Mouse (Mus musculus): ENCODE measurements around the gene Ddx3y. TPM values are rescaled to one million over a fixed set of nuclear protein-coding genes. Genes with fewer than 3 reads are reported as not detected.

Ddx3y gene
- polyA plus RNA-seq, 1 experiment, result 3.3 TPM

DNA sequence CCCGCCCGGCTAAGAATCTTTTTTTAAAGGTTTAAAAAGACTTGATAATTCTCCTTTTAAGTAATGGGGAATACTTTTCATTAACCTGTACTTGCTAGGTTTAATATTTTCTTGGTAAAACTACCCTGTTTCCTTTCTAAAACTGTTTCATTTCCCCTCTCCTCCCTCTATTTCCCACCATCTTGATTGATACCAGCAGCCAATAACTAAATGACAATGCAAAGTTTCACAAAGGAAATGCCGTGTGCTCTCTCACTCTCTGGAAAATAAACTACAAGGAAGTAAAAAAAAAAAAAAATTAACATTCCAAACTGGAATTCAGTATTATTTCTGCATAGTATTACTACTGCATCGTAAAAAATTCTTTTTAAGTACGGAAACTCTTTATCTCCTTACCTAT is 42.0 kb downstream of the Ddx3y start:
- Histone ChIP-seq H3K27me3 (ENCODE audit: control insufficient read depth, insufficient read depth, low read length) (no peaks in the 10 kb centered on the region), H3K4me1 (replicated peaks; ENCODE audit: control insufficient read depth, insufficient read depth, low read length) (no peaks in the 10 kb centered on the region), H3K36me3 (ENCODE audit: control insufficient read depth, insufficient read depth, low read length) (no peaks in the 10 kb centered on the region), H3K27ac (ENCODE audit: control insufficient read depth, insufficient read depth, low read length) (no peak overlapping the region), H3K4me3 (ENCODE audit: control insufficient read depth, insufficient read depth, low read length) (no peak overlapping the region)
- no peak for DNase-seq
- 54% methylated on average over 5 of the region's 5 CpGs for WGBS
- no peak for TF ChIP-seq CTCF (IDR thresholded peaks at IDR 0.05; ENCODE audit: borderline replicate concordance, control insufficient read depth, extremely low read depth, insufficient read depth, low read length, poor library complexity)
- no peak for TF ChIP-seq POLR2A (IDR thresholded peaks at IDR 0.05; ENCODE audit: control insufficient read depth, extremely low read depth, insufficient read depth, low read length, poor library complexity)

- TF ChIP-seq CTCF (IDR thresholded peaks at IDR 0.05; ENCODE audit: borderline replicate concordance, control insufficient read depth, extremely low read depth, insufficient read depth, low read length, poor library complexity), result no peak
- no peak for TF ChIP-seq POLR2A (IDR thresholded peaks at IDR 0.05; ENCODE audit: control insufficient read depth, extremely low read depth, insufficient read depth, low read length, poor library complexity)
- Histone ChIP-seq H3K36me3 (ENCODE audit: control insufficient read depth, insufficient read depth, low read length) (no peaks in the 10 kb centered on the region), H3K4me1 (replicated peaks; ENCODE audit: control insufficient read depth, insufficient read depth, low read length) (no peaks in the 10 kb centered on the region), H3K4me3 (ENCODE audit: control insufficient read depth, insufficient read depth, low read length) (no peak overlapping the region), H3K27ac (ENCODE audit: control insufficient read depth, insufficient read depth, low read length) (no peak overlapping the region), H3K27me3 (ENCODE audit: control insufficient read depth, insufficient read depth, low read length) (no peaks in the 10 kb centered on the region)
- no peak for DNase-seq
- 90% methylated on average over 7 of the region's 7 CpGs for WGBS
Observed at GRCm38 (mm10) chrY:1220001-1220400, 66.4 kb downstream of the Ddx3y start.

Other genes starting within 250 kb of the Ddx3y start
- 3.3 TPM in 1 of 2 replicates, not detected in the other for gene Uty, start 40.9 kb downstream of the Ddx3y start, polyA plus RNA-seq (2012; rRNA removed)
- gene Usp9y, start 173.2 kb upstream of the Ddx3y start, polyA plus RNA-seq (2012; rRNA removed), result not detected in 2 replicates